Mouse (Mus musculus) thymus, postnatal 10 days (tissue): ENCODE data around the gene Srsf3.
A peak's percentile ranks its signal among the peaks of the same experiment; 100 is the strongest.
"Not testable (repeated sequence)": the region's sequence is repeated elsewhere in the genome, so short reads cannot be mapped to it uniquely, and the experiment has no call there.

Experiments
- DNase-seq, 2 experiments: peaks; one replicate each; pipeline ENCODE4 v3.0.0; 2021; ENCODE audit warnings: low spot score in 2 of 2

Gene Srsf3

DNA sequence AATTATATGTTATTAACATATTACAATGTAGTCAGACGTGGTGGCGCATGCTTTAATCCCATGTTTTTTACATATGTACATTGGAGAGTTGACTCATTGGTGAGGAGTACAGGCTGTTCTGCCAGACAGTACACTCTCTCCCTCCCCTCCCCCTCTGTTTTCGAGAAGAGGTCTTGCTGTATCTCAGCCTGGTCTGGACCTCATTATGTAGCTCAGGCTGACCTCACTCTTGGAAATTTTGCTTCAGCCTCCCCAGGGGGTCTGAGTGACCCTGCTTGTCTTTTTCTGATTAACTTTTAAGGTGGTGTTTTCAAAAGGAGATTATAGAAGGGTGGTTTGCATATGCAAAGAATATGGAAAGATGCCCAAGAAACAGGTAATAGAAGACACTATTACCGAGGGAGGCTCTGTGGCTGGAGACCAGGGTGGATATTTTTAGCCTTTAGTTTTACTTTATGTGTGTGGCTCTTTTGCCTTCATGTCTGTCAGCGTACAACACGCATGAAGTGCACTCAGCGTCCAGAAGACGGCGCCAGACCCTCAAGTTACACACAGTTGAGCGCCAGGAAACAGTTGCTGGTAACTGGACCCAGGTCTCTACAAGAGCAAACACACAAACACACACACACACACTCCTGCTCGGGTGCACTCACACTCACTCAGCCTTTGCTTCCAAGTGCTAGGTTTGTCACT is 14.0 kb upstream of the Srsf3 start:
- no peak for DNase-seq

DNA sequence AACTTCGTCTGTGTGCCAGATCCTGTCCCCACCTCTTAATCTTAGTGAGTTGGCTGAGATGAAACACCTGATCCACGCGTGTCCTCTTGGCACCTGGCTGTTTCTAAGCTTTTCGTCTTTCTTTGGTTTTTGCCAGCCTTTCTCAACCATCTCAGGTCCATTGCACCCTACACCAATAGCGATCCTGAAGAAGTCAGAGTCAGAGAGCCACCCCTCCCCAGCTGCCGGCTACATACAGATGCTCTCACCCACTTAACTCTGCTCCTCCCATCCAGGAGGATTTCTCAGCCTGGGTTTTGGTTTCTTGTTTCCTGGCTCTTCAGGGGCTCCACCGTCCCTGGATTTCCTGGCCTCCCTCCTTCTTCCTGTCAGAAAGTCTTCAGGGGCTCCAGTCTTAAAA is 13.0 kb upstream of the Srsf3 start:
- no peak for DNase-seq

DNA sequence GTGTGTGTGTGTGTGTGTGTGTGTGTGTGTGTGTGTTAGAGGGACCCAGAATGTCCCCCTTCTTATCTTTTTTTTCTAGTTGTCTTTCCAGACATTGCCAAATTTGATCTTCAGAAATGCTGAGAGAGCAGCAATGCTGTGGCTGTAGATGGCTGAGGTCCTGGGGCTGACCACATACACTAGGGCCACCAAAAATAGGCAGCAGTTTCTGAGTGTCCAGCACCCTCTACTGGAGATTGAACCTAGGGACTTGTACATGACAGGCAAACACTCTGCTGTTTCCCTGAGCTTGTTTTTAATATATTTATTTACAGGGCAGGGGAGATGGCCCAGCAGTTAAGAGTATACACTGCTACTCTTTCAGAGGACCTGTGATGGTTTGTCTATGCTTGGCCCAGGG is 12.0 kb upstream of the Srsf3 start:
- DNase-seq = no peak

DNA sequence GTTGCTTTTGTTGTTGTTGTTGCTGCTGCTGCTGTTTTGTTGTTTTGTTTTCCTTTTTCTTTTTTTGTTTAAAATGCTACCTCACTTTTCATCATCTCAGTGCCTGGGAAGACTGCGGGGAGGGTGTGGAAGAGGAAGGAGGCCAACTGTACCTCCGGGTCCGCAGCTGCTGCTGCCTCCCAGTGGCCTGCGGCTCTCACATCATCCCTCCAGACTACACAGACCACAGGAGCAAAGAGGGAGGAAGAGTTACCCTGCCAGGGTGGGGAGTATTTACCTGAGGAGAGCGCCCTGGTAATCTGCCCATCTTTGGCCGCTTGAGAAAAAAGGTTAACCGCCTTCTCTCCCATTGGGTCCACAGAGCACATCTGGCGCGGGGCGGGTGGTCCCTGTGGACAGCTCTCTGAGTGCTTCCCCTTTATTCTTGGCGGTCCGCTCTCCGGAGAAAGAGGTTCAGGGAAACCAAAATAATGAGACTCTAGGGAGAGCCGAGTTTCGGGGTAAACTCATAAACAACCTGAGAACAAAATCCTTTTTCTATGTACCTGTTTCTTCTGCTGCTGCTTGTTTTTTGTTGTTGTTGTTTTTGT is 10.1 kb upstream of the Srsf3 start:
- no peak for DNase-seq

DNA sequence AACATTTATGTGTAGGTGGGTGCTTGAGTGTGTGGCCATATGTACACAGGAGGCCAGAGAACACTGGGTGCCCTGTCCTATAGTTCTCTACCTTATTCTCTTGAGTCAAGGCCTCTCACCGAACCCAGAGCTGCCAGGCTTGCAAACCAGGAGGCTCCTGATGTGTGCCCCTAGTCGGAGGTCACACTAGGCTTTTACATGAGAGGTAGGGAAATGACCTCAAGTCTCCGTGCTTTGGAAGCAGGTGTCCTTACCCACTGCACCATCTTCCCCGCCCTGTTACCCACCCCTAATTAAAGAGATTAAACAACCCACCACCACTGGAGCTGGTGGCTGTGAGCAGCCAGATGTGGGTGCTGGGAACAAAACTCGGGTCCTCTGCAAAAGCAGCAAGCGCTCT is 9.1 kb upstream of the Srsf3 start:
- no peak for DNase-seq

DNA sequence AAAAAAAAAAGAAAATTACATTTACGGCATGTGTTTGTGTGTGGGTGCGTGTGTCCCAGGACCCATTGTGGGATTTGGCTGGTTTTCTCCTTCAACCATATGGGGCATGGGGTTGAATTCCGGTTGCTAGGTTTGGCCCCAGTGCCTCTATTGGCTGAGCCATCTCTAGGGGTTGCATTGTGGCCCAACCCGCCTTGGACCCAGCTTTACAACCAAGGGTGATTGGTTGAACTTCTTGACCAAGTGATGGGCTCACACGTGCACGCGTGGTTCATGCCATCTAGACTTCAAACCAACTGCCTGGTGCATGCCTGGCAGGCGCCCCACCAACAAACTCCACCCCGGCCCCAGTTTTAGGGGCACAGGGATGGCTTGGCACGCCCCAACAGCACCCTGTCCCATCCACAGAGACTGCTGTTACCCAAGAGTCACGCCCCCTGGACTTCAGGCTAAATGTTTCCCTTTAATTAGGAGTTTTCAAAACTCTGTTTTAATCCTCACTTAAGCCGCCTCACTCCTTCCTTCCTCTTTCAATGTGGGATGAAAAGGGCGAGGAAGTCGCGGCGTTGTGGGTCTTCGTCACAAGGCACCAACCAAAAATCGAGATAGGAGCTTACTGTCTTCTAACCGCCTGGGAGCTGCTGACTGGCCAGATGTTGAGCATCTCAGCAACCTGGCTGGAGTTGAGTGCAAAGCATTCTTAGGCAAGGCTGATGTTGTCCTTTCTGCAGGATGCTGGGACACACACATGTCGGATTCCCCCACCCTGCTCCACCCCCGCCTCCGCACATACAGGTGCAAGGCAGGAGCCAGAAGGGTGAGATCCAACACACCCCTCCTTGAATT is 8.2 kb upstream of the Srsf3 start:
- no peak for DNase-seq

DNA sequence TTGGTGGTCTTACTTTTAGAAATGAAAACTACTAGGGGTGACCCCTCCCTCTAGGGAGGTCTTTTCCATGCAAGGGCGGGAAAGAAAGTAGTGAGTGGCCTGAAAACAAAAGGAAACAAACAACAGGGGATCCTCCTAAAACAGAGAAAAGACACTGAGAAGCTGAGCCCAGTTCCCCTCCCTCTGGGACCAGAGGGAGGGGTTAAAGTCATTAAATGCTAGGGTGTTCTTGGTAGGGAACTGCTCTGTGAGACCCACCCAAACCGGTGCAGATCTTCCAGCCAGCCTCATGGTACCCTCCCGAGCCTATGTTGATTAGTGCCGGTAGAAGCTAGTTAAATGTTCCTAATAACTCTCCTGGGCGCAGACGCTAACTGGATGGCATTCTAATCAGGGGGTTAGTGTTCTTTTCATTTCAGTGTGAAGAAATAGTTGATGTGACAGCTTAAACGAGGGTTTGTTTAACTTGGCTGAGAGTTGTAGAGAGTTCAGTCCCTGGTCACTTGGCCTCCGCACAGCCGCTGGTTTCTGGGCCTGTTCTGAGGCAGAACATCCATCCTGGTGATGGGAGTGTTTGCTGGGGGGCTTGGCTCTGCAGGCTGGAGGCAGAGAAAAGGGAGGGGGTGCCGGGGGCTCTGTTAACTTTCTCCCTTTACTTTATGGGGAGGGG is 7.4 kb upstream of the Srsf3 start:
- no peak for DNase-seq

DNA sequence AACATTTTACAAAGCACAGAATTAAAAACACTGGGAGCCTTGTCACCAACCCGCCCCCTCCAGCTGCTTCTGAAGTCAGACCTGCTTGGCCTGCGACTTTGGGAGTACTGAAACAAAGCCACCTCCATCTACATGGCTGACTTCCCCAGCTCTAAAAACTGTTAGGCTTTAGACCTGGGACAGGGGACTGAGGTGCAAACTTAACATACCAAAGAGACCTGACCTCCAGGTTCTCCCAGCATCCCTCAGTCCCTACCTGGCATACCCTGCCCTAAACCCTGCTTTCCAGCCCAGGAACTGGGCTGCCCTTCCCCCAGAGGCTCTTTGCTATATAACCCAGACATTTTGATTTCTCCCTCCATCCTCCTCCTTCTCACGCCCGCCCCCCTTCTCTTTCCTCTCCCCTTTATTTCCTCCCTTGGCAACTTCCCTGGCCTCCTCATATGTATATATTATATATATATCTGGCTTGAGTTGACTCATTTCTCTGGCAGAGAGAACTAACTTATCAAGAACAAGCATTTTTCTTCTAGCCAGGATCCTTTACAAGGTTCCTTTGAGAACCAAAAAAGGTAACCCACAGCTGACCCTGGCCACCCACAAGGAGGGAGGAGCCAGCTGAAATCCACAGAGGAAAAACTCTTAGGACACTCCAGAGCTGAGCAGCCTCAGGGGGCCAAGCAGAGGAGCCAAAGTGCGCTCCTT is 5.6 kb upstream of the Srsf3 start:
- no peak for DNase-seq

DNA sequence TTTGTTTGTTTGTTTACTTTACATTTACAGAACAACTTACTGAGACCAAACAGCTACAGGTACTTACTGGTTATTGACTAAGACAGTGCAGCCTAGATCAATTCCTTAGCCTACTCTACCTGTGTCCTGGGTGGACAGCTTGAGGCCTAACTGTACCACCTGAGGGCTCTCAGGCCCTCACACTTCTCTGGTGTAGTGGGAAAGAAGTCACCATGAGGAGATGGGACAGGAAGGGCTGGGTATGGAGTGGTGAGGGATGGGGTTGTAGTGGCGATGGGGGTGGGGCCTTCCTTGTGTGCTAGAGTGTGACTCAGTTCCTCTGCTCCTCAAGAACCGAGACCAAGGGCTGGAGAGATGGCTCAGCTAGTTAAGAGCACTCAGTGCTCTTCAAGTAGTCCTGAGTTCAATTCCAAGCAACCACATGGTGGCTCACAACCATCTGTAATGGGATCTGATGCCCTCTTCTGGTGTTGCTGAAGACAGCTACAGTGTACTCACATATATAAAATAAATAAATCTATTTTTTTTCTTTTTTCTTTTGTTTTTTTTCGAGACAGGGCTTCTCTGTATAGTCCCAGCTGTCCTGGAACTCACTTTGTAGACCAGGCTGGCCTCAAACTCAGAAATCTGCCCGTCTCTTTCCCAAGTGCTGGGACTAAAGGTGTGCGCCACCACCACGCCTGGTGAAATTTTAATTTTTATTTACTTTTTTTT is 1.9 kb upstream of the Srsf3 start:
- DNase-seq = no peak

DNA sequence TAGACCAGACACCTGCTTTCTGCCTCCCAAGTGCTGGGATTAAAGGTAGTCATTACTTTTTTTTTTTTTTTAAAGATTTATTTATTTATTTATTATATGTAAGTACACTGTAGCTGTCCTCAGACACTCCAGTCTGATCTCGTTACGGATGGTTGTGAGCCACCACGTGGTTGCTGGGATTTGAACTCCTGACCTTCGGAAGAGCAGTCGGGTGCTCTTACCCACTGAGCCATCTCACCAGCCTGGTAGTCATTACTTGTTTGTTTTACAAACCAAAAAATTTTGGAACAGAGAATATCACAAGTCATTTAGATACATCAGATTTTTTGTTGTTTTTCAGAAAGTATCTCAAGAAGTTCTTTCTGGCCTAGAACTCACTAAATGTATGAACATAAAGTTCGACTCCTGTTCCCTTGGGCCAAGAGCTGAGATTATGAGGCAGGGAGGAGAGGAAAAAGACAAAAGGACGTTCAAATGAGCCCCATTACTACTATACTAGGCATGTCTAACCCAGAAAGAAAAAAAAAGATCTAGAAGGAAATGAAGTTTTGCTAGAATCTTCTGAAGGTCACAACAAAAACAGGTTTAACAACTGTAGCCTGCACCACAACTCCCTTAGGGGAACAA is 1.2 kb upstream of the Srsf3 start:
- not testable (repeated sequence) for DNase-seq

DNA sequence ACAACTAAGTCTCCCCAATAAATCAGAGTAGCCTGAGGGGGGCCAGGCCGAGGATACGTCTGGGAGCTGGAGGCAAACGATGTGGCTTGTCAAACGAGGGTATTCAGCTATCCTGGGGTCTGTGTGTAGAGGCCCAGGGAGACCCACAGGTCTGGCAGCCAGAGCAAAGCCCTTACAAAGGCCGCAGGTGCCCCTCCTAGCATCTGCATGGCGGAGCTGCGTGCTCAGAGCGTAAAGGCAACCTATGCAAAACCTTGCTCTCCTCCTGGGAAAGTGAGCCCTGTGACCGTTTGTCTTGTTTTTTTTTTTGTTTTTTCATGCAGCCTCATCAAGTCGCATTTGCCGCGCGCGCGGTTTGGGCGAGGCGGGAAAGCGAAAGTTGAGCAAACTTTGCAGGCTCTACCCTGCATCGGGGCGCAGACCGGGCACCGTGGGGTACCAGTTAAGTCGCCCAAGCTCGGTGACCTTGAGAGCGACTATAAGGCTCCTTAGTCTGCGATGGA is 606 bp upstream of the Srsf3 start:
- DNase-seq = peak; percentile 52 to 58

DNA sequence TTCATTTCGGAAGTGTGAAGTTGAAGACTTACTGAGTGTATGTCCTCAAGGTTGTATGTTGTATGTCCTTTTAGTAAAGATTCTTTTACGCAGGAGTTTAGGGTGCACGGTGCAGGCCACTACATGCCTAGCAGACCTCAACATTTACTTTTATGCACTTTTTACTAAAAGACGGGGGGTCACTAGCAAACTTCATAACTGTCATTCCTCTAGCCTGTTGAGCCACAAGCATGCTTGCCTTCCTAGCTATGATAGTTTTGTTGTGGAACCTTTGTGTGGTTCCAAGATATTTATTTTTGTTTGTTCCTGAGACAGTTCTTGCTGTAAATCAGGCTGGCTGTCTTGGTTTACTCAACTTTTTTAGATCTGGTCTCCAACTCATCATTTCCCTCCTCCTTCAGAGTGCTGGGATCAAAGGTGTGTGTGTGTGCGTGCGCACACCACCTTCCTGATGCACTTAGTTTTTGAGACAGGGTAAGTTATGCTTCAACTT is 1.2 kb downstream of the Srsf3 start:
- no peak for DNase-seq

DNA sequence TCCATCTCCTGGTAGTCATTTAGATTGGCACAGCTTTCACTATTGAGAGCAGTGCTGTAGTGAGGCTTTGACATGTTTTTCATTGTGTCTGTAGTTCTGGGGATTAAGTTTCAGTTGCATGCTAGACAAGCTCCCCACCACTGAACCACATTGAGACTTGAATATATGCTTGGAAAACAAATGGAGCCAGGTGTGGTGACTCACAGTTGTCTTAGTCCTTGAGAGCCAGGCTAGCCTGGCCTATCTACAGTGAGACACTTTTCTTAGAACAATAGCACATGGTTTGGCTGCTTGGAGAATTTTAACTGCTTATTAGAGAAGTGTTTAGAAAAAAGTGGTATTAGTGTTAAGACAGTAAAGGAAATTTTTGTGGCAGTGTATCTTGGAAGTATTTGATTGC is 1.8 kb downstream of the Srsf3 start:
- DNase-seq = no peak

DNA sequence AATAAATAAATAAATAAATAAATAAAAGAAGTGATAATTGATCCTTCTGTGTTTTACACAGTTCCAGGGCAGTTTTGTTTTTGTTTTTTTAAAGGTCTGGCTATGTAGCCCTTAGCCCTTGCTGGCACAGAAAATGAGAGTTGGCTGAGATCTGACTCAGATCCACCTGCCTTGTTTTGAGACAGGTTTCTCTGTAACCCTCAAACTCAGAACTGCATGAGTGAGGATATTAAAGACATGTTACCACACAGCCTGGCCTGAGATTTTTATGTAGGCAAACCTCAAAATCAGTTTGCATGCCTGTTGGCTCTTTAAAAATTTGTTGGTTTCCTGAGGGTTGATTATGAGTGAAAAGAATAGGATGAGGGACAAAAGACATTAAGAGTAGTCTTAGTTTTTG is 3.1 kb downstream of the Srsf3 start:
- DNase-seq = no peak

DNA sequence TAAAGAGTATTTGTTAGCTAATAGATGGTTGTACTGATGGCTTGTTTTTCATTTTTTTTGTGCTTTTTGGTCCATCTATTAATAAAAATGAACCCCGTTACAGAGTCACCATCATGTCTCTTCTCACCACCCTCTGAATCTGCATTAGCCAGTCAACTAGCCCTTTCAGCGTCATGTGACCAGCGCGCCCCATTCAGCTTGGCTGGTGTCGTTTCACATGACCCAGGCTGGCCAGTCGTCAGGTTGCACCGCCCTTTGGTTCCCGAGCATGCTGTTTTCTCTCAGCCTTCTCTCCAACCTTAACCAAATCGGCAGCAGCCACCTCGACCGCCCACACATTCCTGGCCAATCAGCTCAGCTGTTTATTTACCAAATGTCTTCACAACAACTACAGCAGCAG is 6.9 kb downstream of the Srsf3 start:
- no peak for DNase-seq

DNA sequence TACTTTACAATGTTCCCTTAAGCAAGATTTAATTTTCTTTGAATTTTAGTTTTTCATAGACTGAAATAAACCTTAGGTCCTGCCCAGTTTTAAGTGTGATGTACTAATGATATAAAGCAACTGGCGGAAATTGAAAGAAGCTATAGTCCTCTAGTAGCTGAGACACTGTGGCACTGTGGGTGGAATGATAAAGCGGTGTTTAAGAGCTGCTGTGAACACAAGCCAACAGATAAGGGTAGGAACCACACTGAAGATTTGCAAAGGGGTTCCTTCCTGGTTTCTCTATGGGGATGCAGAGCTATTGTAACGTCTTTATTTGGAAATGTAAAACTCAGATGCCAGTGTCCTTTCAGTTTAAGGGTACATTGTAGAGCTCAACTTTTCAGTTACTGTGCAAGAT is 9.2 kb downstream of the Srsf3 start:
- DNase-seq = not testable (repeated sequence)

DNA sequence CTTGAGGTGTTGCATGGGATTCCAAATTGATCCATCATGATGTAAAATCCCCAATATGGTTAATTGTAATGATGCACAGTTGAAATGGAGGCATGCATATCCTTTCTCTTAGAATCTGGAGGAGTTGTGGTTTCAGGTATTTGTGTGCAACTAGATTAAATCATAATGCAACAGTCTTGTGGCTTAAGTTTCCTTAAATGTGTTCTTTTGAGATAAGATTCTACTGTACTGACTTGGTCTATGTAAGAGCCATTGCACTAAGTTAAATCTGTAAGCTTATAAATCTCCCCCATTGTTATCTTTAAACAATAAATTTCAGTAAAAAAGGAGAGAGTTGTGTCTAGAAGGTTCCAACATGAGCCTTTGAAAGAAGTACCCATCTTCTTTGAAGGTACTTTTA is 10.1 kb downstream of the Srsf3 start:
- no peak for DNase-seq

DNA sequence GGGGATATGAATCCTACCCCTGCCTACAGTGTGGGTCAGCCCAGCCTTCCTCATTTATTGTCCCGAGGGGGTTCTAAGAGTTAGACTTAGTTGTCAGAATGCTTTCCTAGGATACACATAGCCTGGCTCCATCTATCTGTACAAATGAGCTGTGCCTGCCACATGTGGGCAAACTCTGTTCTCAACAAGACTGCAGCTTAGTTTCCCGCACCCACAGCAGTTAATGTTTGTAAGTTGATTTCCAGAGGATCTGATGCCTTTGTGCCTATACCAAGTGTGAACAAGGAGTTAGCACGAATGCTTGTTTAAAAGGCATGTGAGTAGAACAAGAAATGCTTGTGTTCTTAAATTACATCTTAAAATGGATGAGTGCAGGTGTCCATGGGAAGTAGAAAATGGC is 11.2 kb downstream of the Srsf3 start:
- DNase-seq = no peak

DNA sequence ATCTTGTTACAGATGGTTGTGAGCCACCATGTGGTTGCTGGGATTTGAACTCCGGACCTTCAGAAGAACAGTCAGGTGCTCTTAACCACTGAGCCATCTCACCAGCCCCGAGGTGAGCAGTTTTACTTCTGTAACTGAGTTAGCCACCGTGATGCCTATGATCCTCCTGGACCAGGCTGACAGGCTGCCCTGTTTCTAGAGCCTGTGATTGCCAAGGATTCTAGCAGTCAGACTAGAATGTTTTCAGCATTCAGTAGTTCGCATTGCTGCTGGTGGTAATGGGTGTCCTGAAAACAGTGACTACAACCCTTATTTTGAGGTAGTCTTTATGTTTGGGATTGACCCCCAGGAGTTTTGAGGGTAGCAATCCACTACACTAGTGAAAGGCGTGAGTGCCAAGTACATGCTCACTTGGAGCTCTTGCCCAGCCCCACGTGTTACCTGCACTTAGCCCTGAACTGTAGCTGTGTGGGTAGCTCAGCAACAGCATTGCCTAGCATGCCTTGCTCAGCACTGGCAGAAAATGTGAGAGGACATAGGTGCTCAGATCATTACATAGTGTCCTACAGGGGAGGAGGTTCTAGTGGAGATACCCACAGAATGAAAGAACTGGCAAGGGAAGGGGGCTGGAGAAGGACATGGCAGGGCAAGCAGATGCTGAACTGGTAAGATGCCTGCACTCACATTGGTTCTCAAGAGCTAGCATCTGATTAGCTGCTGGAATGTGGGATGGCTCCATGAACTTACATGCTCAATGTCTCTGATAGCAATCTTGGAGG is 11.9 kb downstream of the Srsf3 start:
- DNase-seq = no peak

DNA sequence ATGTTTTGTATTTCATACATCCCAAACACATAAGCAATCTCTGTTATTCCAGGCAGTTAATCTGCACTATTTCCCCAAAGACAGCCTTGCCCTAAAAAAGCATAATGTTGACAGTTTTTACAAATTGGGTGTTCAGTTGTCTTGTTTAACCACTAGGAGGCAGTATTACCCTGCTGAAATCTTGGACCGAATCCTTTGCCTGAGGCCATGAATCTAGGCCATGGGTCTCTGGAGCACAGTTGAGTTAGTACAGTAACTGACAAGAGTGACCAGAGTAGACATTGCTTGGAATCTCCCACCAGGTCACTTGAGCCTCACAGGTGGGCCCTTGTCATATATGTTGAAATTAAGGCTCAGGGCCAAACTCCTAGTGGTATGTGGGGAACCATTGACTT is 12.5 kb downstream of the Srsf3 start:
- no peak for DNase-seq
